Mouse (Mus musculus) heart, adult 2 months (tissue): Measurements from ENCODE around the gene Pex7. TPM values are rescaled to one million over a fixed set of nuclear protein-coding genes. Genes with fewer than 3 reads are reported as not detected.
A peak's percentile ranks its signal among the peaks of the same experiment; 100 is the strongest.

ENCODE experiments used
- DNase-seq, 2 experiments: peaks; one replicate each; pipeline ENCODE4 v3.0.0; 2021
- H3K27ac ChIP-seq: fragments of 200-600 bp; 2 replicates; pipeline ENCODE4 v1.8.1; 2022
- H3K27me3 ChIP-seq: fragments of 200-500 bp; 2 replicates; pipeline ENCODE4 v1.6.1; 2012; ENCODE audit warnings: mild to moderate bottlenecking, low read length, inconsistent platforms, mixed read lengths; ENCODE audit not compliant: control insufficient read depth, insufficient read depth
- H3K36me3 ChIP-seq: fragments of 200-500 bp; 2 replicates; pipeline ENCODE4 v1.6.1; 2012; ENCODE audit warnings: low read length, inconsistent platforms; ENCODE audit not compliant: control insufficient read depth, insufficient read depth
- H3K4me1 ChIP-seq: fragments of 200-500 bp; 2 replicates; pipeline ENCODE4 v1.6.1; 2011; ENCODE audit warnings: low read length; ENCODE audit not compliant: control insufficient read depth, insufficient read depth
- H3K4me3 ChIP-seq: fragments of 200-600 bp; 2 replicates; pipeline ENCODE4 v1.8.1; 2022
- H3K79me2 ChIP-seq: fragments of 200-500 bp; replicated peaks from 2 replicates; pipeline ENCODE4 v1.6.1; 2012; ENCODE audit warnings: mild to moderate bottlenecking, inconsistent platforms, low read length, moderate library complexity, mixed read lengths; ENCODE audit not compliant: control insufficient read depth, insufficient read depth
- H3K9ac ChIP-seq: fragments of 200-500 bp; 2 replicates; pipeline ENCODE4 v1.6.1; 2012; ENCODE audit warnings: low read depth, mild to moderate bottlenecking, control low read depth, inconsistent platforms, low read length, mixed read lengths
- CTCF ChIP-seq: fragments of 200-600 bp; IDR thresholded peaks from 2 replicates; pipeline ENCODE4 v1.8.1; 2022; ENCODE audit warnings: antibody characterized with exemption, mild to moderate bottlenecking, moderate library complexity
- EP300 ChIP-seq: fragments of 200-500 bp; IDR thresholded peaks from 2 replicates; pipeline ENCODE4 v1.6.1; 2011; ENCODE audit warnings: low read depth, low read length, control low read depth; ENCODE audit not compliant: insufficient read depth
- POLR2A ChIP-seq: fragments of 200-500 bp; IDR thresholded peaks from 2 replicates; pipeline ENCODE4 v1.6.1; 2011; ENCODE audit warnings: mild to moderate bottlenecking, low read depth, low read length, control low read depth; ENCODE audit not compliant: insufficient read depth
- WGBS: fragments of 180-500 bp; shearing (Covaris S2); methylation state at CpG from one replicate; pipeline ENCODE4 v1.1.7; 2018; 5-methylcytosine and 5-hydroxymethylcytosine counted together
- intact Hi-C: fragments of 180-260 bp; cut with DNase I; formaldehyde crosslinking; loops from one replicate; pipeline ENCODE4 v1.15.1; 2025
- polyA plus RNA-seq: library from polyadenylated mRNA; depleted of rRNA; stranded (reverse); fragments of >200 nt; gene quantifications from 2 replicates; pipeline ENCODE4 v1.2.3, GENCODE M21; 2012
- total RNA-seq, 2 experiments: library from RNA; stranded (reverse); gene quantifications; 2 replicates each; pipeline ENCODE4 v1.2.3; 2021

Pex7 gene
- total and polyA plus RNA-seq, 3 experiments: 32.5 to 37.6 (median 32.8) TPM

DNA sequence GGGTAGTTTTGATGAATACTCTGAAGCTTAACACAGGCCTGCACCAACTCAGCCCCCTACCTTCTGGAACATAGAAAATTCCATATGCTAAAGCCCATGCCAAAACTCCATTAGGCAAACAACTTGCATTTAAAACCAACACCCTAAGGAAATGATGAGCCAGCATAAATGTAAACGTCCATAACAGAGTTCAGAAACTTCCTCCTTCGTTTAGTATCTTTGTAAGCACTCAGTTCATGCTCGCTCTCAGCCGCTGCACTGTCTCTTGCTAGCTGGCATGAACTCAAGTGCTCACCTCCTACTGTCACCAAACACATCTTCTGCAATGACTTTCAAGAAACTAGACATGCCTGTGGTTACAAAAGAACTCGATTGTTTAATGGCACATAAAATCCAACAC, 32.1 kb downstream of the Pex7 start:
- intact Hi-C loops: no loop called here
- Histone ChIP-seq H3K9ac (no peak overlapping the region), H3K27me3 (no peaks in the 10 kb centered on the region), H3K27ac (no peak overlapping the region), H3K4me1 (no peaks in the 10 kb centered on the region), H3K4me3 (no peak overlapping the region), H3K36me3 (no peaks in the 10 kb centered on the region), H3K79me2 (no peaks in the 10 kb centered on the region)
- 79% methylated on average over 5 of the region's 5 CpGs for WGBS
- TF ChIP-seq POLR2A (no peak), EP300 (no peak), CTCF (no peak)
- no peak for DNase-seq

DNA sequence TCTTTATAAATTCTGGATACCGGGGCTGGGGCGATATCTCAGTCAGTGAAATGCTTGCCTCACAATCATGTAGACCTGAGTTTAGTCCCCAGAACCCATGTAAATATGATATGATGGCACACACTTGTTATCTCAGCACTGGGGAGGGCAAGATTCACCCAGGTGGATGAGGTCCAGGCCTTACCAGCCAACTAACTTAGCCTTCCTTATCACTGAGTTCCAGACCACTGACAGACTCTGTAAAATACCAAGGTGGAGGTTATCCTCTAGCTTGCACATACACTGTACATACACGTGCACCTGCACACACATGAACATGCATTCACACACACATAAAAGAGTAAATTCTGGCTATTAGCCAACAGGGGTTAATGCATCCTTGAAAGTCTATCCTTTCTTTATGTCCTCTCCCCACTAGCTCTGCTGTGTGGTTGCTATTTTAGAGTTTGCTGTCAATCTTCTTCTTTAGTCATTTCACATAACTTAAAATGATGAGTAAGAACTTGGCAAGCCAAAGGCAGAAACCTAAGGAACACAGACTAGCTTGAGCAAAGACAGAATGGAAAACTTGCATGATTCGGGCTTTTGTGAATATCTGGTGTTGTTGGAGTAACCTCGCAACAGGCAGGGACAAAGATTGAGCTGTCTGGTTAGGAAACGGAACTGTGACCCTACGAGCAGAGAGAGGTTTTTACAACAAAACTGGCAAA, 51.7 kb downstream of the Pex7 start:
- H3K9ac ChIP-seq: no peak overlapping the region
- TF ChIP-seq POLR2A (no peak), EP300 (no peak), CTCF (no peak)
- no peak overlapping the region for H3K27ac ChIP-seq
- intact Hi-C loops: no loop called here
- no peak for DNase-seq
- H3K4me3 ChIP-seq: no peak overlapping the region
- no peaks in the 10 kb centered on the region for H3K79me2 ChIP-seq
- 81% methylated on average over 7 of the region's 7 CpGs for WGBS
- no peaks in the 10 kb centered on the region for H3K36me3 ChIP-seq
- no peaks in the 10 kb centered on the region for H3K4me1 ChIP-seq
- peaks cover 12% of the 10 kb centered on the region for H3K27me3 ChIP-seq

DNA sequence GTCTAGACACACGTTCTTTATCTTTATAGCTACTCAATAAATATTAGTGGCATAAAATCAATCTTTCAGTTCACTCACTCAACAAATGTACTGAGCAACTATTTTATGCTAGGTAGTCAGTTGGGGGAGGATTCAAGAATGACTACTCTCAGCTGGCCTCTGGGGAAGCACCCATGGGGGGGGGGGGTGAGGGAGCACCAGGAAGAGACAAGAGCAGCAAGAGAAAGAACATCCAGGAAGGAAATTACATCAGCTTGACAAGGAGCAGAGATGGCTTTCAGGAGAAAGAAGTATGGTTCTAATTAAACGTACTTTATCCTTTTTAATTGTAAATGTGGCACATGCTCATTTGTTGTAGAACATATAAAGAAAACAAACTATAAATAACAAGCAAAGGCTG, 53.9 kb downstream of the Pex7 start:
- Histone ChIP-seq H3K79me2 (no peaks in the 10 kb centered on the region), H3K27me3 (peaks cover 19% of the 10 kb centered on the region), H3K9ac (no peak overlapping the region), H3K4me3 (no peak overlapping the region), H3K36me3 (no peaks in the 10 kb centered on the region), H3K27ac (no peak overlapping the region), H3K4me1 (no peaks in the 10 kb centered on the region)
- 47% methylated on average over 2 of the region's 2 CpGs for WGBS
- no peak for DNase-seq
- intact Hi-C loops: no loop called here
- TF ChIP-seq CTCF (no peak), POLR2A (no peak), EP300 (no peak)

DNA sequence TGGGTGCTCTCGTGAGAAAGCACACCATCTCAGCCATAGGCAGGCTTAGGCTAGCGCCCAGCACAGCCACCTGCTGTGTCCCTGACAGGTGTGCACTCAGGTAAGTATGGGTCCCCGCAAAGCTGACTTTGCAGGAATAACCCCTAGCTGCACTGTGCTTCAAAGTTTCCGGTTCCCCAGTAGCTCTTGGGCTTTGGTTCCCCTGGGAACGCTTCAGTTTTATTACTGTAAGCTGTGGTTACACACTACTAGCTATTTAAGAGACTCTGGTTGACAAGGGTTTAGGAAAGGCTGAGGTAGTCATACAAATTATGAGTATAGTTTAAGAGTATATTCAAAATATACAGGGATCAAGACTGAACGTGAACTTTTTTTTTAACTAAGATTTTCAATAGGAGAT, 54.7 kb downstream of the Pex7 start:
- Histone ChIP-seq H3K9ac (no peak overlapping the region), H3K4me3 (no peak overlapping the region), H3K79me2 (no peaks in the 10 kb centered on the region), H3K4me1 (no peaks in the 10 kb centered on the region), H3K27ac (no peak overlapping the region), H3K36me3 (no peaks in the 10 kb centered on the region), H3K27me3 (peaks cover 19% of the 10 kb centered on the region)
- intact Hi-C loops: no loop called here
- 44% methylated on average over 6 of the region's 6 CpGs for WGBS
- DNase-seq: no peak
- no peak for TF ChIP-seq CTCF
- TF ChIP-seq POLR2A: no peak
- no peak for TF ChIP-seq EP300

DNA sequence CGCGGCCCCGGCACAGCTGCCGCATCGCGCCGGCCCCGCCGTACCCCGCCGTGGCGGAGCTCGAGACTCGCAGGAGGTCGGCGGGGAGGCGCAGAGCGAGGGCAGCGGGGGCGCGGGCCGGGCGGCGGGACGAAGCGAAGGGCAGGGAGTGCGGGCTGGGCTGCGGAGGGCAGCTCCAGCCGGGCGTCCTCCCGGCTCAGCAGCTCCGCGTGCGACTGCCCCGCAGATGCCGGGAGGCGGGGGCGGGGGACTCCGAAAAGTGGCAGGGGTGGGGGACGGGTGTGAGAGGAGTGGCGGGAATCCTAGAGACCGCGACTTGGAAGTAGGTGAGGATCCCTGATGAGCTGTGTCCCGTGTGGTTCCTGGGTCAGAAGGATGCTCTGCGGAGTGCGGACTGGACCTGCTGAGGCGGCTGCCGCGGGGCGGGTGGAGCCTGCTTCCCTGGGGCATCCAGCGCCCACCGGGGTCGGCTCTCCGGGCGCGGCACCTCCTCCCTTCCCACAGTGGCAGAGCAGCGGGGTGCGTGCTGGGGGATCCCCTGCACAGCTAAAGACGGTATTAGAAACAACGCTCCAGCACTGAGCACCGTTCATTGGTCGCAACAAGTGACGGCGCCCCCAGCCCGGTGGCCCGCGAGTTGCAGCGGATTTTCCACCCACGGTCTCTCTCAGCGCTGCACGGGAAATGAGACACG, 56.3 kb downstream of the Pex7 start, which contains the start of gene Slc35d3:
Gene Slc35d3, minus strand, starts transcription at position 462 of the 694 bp plus-strand sequence.
- no peaks in the 10 kb centered on the region for H3K79me2 ChIP-seq
- WGBS: under 1% methylated on average over 66 of the region's 72 CpGs
- no peaks in the 10 kb centered on the region for H3K4me1 ChIP-seq
- H3K27ac ChIP-seq: no peak within 1 kb of the TSS
- peak within 1 kb of the TSS; percentile 4; the same call in 1 of the 2 replicates for H3K9ac ChIP-seq
- no peaks in the 10 kb centered on the region for H3K36me3 ChIP-seq
- intact Hi-C loops: no loop called here
- H3K27me3 ChIP-seq: peaks cover 19% of the 10 kb centered on the region
- peak within 1 kb of the TSS; percentile 40 for H3K4me3 ChIP-seq
- DNase-seq: peak in 1 of 2 experiments; percentile 4
- TF ChIP-seq CTCF: no peak
- no peak for TF ChIP-seq EP300
- TF ChIP-seq POLR2A: no peak

DNA sequence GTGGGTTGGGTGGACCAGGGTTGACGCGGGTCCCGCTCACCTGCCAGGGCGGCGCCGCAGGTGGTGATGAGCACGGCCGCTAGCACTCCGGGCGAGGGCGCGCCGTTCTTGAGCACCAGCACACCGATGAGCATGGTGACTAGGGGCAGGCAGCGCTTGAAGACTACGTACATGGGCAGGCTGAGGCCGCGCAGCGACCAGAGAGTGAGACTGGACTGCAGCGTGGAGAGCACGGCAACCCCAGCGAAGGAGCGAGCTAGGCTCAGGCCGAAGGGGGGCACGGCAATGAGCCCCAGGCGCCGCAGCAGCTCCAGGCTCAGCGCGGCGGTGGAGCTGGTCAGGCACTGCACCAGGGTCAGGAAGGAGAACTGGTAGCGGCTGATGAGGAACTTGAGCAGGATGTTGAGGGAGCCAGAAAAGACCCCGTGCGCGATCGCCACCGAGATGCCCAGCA, 56.9 kb downstream of the Pex7 start:
- intact Hi-C loops: no loop called here
- Histone ChIP-seq H3K27me3 (peaks cover 19% of the 10 kb centered on the region), H3K4me3 (peak overlapping the region; percentile 40), H3K36me3 (no peaks in the 10 kb centered on the region), H3K79me2 (no peaks in the 10 kb centered on the region), H3K9ac (peak overlapping the region; percentile 4; the same call in 1 of the 2 replicates), H3K27ac (no peak overlapping the region), H3K4me1 (no peaks in the 10 kb centered on the region)
- under 1% methylated on average over 36 of the region's 36 CpGs for WGBS
- peak in 1 of 2 experiments; percentile 27 for DNase-seq
- TF ChIP-seq CTCF: no peak
